Mouse (Mus musculus): ENCODE results near the gene Tulp2.

GRCm38 (mm10) chr7:45561624-45562520 is 80.2 kb downstream of the Tulp2 start:
- TF ChIP-seq CTCF (IDR thresholded peaks at IDR 0.05; ENCODE audit: insufficient read depth, low read length) (no peak), POLR2A (IDR thresholded peaks at IDR 0.05; ENCODE audit: borderline replicate concordance, extremely low read depth, low read depth, low read length) (no peak)
